Comparison of ENCODE assay signal across 1 mouse cellular context in genomic region chr8:116943161-116943554, GRCm38 (mm10).
TF ChIP-seq lines count a peak whose summit lies in the region.

Gene Atmin (plus strand): TSS chr8:116943393.

TF ChIP-seq in CH12.LX, 34 proteins besides CTCF, POLR2A, EP300 and RAD21 (continued from another document):
- TF ChIP-seq MEF2A (IDR thresholded peaks at IDR 0.05; ENCODE audit: borderline replicate concordance, low read depth, low read length) (peak; percentile 27; the same call in 1 of the 2 replicates), USF2 (conservative IDR thresholded peaks at IDR 0.05; ENCODE audit: low read depth, low read length) (no peak), KAT2A (IDR thresholded peaks at IDR 0.05; ENCODE audit: insufficient replicate concordance, low read length) (peak; percentile 60; the same call in 1 of the 2 replicates), ZNF384 (IDR thresholded peaks at IDR 0.05; ENCODE audit: low read depth, low read length) (no peak), ELF1 (IDR thresholded peaks at IDR 0.05; ENCODE audit: low read depth, low read length) (peak; percentile 87), NRF1 (IDR thresholded peaks at IDR 0.05; ENCODE audit: low read depth, low read length) (peak; percentile 43; the same call in 1 of the 2 replicates), TBP (conservative IDR thresholded peaks at IDR 0.05; ENCODE audit: low read depth, low read length) (no peak), HCFC1 (IDR thresholded peaks at IDR 0.05; ENCODE audit: low read depth, low read length) (peak; percentile 50), MAZ (IDR thresholded peaks at IDR 0.05; ENCODE audit: low read depth, low read length) (0 out of 2 replicates have a peak, but pooled peaks have one; percentile 33), BHLHE40 (IDR thresholded peaks at IDR 0.05; ENCODE audit: low read depth, low read length) (0 out of 2 replicates have a peak, but pooled peaks have one; percentile 26), ZKSCAN1 (IDR thresholded peaks at IDR 0.05; ENCODE audit: borderline replicate concordance, low read depth, low read length) (no peak), UBTF (IDR thresholded peaks at IDR 0.05; ENCODE audit: low read depth, low read length) (no peak), ZMIZ1 (IDR thresholded peaks at IDR 0.05; ENCODE audit: low read depth, low read length) (0 out of 2 replicates have a peak, but pooled peaks have one; percentile 34), SIN3A (IDR thresholded peaks at IDR 0.05; ENCODE audit: low read length) (peak; percentile 79; the same call in 1 of the 2 replicates), SMC3 (IDR thresholded peaks at IDR 0.05; ENCODE audit: low read depth, low read length) (peak; percentile 86), MYC (IDR thresholded peaks at IDR 0.05; ENCODE audit: low read depth, low read length) (peak; percentile 38; the same call in 1 of the 2 replicates)
TF ChIP-seq in CH12.LX: peak in this region for 14.
